Mouse (Mus musculus): ENCODE results near the gene Zbtb14. TPM values are rescaled to one million over a fixed set of nuclear protein-coding genes. Genes with fewer than 3 reads are reported as not detected.

Gene Zbtb14
- polyA plus RNA-seq (2015; fragmentation: Nextera tagmentation; extraction: Ambion mirVana) = 22.4 and 28.3 TPM in 2 replicates

- WGBS = under 1% methylated on average over 44 of the region's 72 CpGs
- H3K4me3 ChIP-seq (ENCODE audit: low read length) = peak within 1 kb of the TSS; percentile 53
- peak; percentile 92 for ATAC-seq
- peaks cover 6% of the 10 kb centered on the region for H3K36me3 ChIP-seq (ENCODE audit: control insufficient read depth, insufficient read depth, low read length)
- H3K27me3 ChIP-seq (replicated peaks; ENCODE audit: control insufficient read depth, insufficient read depth, low read length) = no peaks in the 10 kb centered on the region
- peak within 1 kb of the TSS; percentile 100 for H3K27ac ChIP-seq (ENCODE audit: low read depth, low read length)
- H3K9ac ChIP-seq (ENCODE audit: low read depth, low read length) = peak within 1 kb of the TSS; percentile 84
- no peaks in the 10 kb centered on the region for H3K9me3 ChIP-seq (ENCODE audit: control insufficient read depth, low read length)
- peak within 1 kb of the TSS; percentile 95 for H3K4me2 ChIP-seq (ENCODE audit: low read length)
- peaks cover 18% of the 10 kb centered on the region for H3K4me1 ChIP-seq (ENCODE audit: control insufficient read depth, insufficient read depth, low read depth, low read length)
Measured at GRCm38 (mm10) chr17:69382511-69383100, at the start of gene Zbtb14. Zbtb14 (plus strand) TSS chr17:69383050.

- ATAC-seq = no peak
- Histone ChIP-seq H3K9ac (ENCODE audit: low read depth, low read length) (no peak overlapping the region), H3K27me3 (replicated peaks; ENCODE audit: control insufficient read depth, insufficient read depth, low read length) (no peaks in the 10 kb centered on the region), H3K4me3 (ENCODE audit: low read length) (no peak overlapping the region), H3K9me3 (ENCODE audit: control insufficient read depth, low read length) (no peaks in the 10 kb centered on the region), H3K36me3 (ENCODE audit: control insufficient read depth, insufficient read depth, low read length) (no peaks in the 10 kb centered on the region), H3K4me1 (ENCODE audit: control insufficient read depth, insufficient read depth, low read depth, low read length) (no peaks in the 10 kb centered on the region), H3K27ac (ENCODE audit: low read depth, low read length) (no peak overlapping the region), H3K4me2 (ENCODE audit: low read length) (no peak overlapping the region)
- WGBS = 93% methylated on average over 7 of the region's 7 CpGs
Measured at GRCm38 (mm10) chr17:69346056-69346455, 36.8 kb upstream of the Zbtb14 start.

- H3K4me1 ChIP-seq (ENCODE audit: control insufficient read depth, insufficient read depth, low read depth, low read length) = no peaks in the 10 kb centered on the region
Measured at GRCm38 (mm10) chr17:69349014-69349531, 33.8 kb upstream of the Zbtb14 start.

GRCm38 (mm10) chr17:69365049-69365448 is 17.8 kb upstream of the Zbtb14 start:
- Histone ChIP-seq H3K4me3 (ENCODE audit: low read length) (no peak overlapping the region), H3K9me3 (ENCODE audit: control insufficient read depth, low read length) (no peaks in the 10 kb centered on the region), H3K9ac (ENCODE audit: low read depth, low read length) (no peak overlapping the region), H3K4me1 (ENCODE audit: control insufficient read depth, insufficient read depth, low read depth, low read length) (no peaks in the 10 kb centered on the region), H3K27ac (ENCODE audit: low read depth, low read length) (no peak overlapping the region), H3K4me2 (ENCODE audit: low read length) (no peak overlapping the region), H3K27me3 (replicated peaks; ENCODE audit: control insufficient read depth, insufficient read depth, low read length) (no peaks in the 10 kb centered on the region), H3K36me3 (ENCODE audit: control insufficient read depth, insufficient read depth, low read length) (no peaks in the 10 kb centered on the region)
- 88% methylated on average over 3 of the region's 3 CpGs for WGBS
- ATAC-seq = no peak

More at GRCm38 (mm10) chr17:69349014-69349531, 33.8 kb upstream of the Zbtb14 start:
- Histone ChIP-seq H3K36me3 (ENCODE audit: control insufficient read depth, insufficient read depth, low read length) (no peaks in the 10 kb centered on the region), H3K9ac (ENCODE audit: low read depth, low read length) (no peak overlapping the region), H3K4me2 (ENCODE audit: low read length) (no peak overlapping the region), H3K4me3 (ENCODE audit: low read length) (no peak overlapping the region), H3K9me3 (ENCODE audit: control insufficient read depth, low read length) (no peaks in the 10 kb centered on the region), H3K27me3 (replicated peaks; ENCODE audit: control insufficient read depth, insufficient read depth, low read length) (no peaks in the 10 kb centered on the region), H3K27ac (ENCODE audit: low read depth, low read length) (no peak overlapping the region)
- ATAC-seq = peak; percentile 69; the same call in 1 of the 2 replicates
- 28% methylated on average over 8 of the region's 8 CpGs for WGBS

- Histone ChIP-seq H3K4me2 (ENCODE audit: low read length) (no peak overlapping the region), H3K4me1 (ENCODE audit: control insufficient read depth, insufficient read depth, low read depth, low read length) (peaks cover 18% of the 10 kb centered on the region), H3K4me3 (ENCODE audit: low read length) (no peak overlapping the region), H3K9ac (ENCODE audit: low read depth, low read length) (no peak overlapping the region), H3K9me3 (ENCODE audit: control insufficient read depth, low read length) (no peaks in the 10 kb centered on the region), H3K27ac (ENCODE audit: low read depth, low read length) (no peak overlapping the region), H3K27me3 (replicated peaks; ENCODE audit: control insufficient read depth, insufficient read depth, low read length) (no peaks in the 10 kb centered on the region), H3K36me3 (ENCODE audit: control insufficient read depth, insufficient read depth, low read length) (no peaks in the 10 kb centered on the region)
- no peak for ATAC-seq
- 97% methylated on average over 8 of the region's 8 CpGs for WGBS
Measured at GRCm38 (mm10) chr17:69380838-69381237, 2.0 kb upstream of the Zbtb14 start.

- H3K27ac ChIP-seq (ENCODE audit: low read depth, low read length) = peak overlapping the region; percentile 100
- H3K36me3 ChIP-seq (ENCODE audit: control insufficient read depth, insufficient read depth, low read length) = peaks cover 13% of the 10 kb centered on the region
- H3K27me3 ChIP-seq (replicated peaks; ENCODE audit: control insufficient read depth, insufficient read depth, low read length) = no peaks in the 10 kb centered on the region
- H3K4me3 ChIP-seq (ENCODE audit: low read length) = peak overlapping the region; percentile 53
- no peaks in the 10 kb centered on the region for H3K9me3 ChIP-seq (ENCODE audit: control insufficient read depth, low read length)
- peak; percentile 79 for ATAC-seq
- WGBS = under 1% methylated on average over 49 of the region's 128 CpGs
- H3K9ac ChIP-seq (ENCODE audit: low read depth, low read length) = peak overlapping the region; percentile 84
- peaks cover 18% of the 10 kb centered on the region for H3K4me1 ChIP-seq (ENCODE audit: control insufficient read depth, insufficient read depth, low read depth, low read length)
- peak overlapping the region; percentile 95 for H3K4me2 ChIP-seq (ENCODE audit: low read length)
Measured at GRCm38 (mm10) chr17:69383201-69383940, 521 bp downstream of the Zbtb14 start.

GRCm38 (mm10) chr17:69383941-69384665 is 1.3 kb downstream of the Zbtb14 start:
- H3K27me3 ChIP-seq (replicated peaks; ENCODE audit: control insufficient read depth, insufficient read depth, low read length) = no peaks in the 10 kb centered on the region
- WGBS = under 1% methylated on average over 37 of the region's 37 CpGs
- no peaks in the 10 kb centered on the region for H3K9me3 ChIP-seq (ENCODE audit: control insufficient read depth, low read length)
- H3K36me3 ChIP-seq (ENCODE audit: control insufficient read depth, insufficient read depth, low read length) = peaks cover 13% of the 10 kb centered on the region
- ATAC-seq = peak; percentile 25
- H3K9ac ChIP-seq (ENCODE audit: low read depth, low read length) = peak overlapping the region; percentile 84
- peak overlapping the region; percentile 100 for H3K27ac ChIP-seq (ENCODE audit: low read depth, low read length)
- peaks cover 18% of the 10 kb centered on the region for H3K4me1 ChIP-seq (ENCODE audit: control insufficient read depth, insufficient read depth, low read depth, low read length)
- peak overlapping the region; percentile 95 for H3K4me2 ChIP-seq (ENCODE audit: low read length)
- H3K4me3 ChIP-seq (ENCODE audit: low read length) = peak overlapping the region; percentile 53

GRCm38 (mm10) chr17:69396147-69397033 is 13.5 kb downstream of the Zbtb14 start:
- no peaks in the 10 kb centered on the region for H3K36me3 ChIP-seq (ENCODE audit: control insufficient read depth, insufficient read depth, low read length)
- H3K27me3 ChIP-seq (replicated peaks; ENCODE audit: control insufficient read depth, insufficient read depth, low read length) = no peaks in the 10 kb centered on the region
- no peaks in the 10 kb centered on the region for H3K4me1 ChIP-seq (ENCODE audit: control insufficient read depth, insufficient read depth, low read depth, low read length)
- WGBS = 47% methylated on average over 13 of the region's 16 CpGs
- no peak overlapping the region for H3K9ac ChIP-seq (ENCODE audit: low read depth, low read length)
- no peak for ATAC-seq
- no peak overlapping the region for H3K27ac ChIP-seq (ENCODE audit: low read depth, low read length)
- peak overlapping the region; percentile 25 for H3K4me2 ChIP-seq (ENCODE audit: low read length)
- H3K4me3 ChIP-seq (ENCODE audit: low read length) = no peak overlapping the region
- H3K9me3 ChIP-seq (ENCODE audit: control insufficient read depth, low read length) = no peaks in the 10 kb centered on the region

Data from hindbrain, embryonic 16.5 days (tissue).